Mouse (Mus musculus) megakaryocyte, embryonic 14.5 days (primary cell): Measurements from ENCODE around the gene Tnfsf10. TPM values are rescaled to one million over a fixed set of nuclear protein-coding genes. Genes with fewer than 3 reads are reported as not detected.

Source experiments
- H3K27me3 ChIP-seq: replicated peaks from 2 replicates; pipeline ENCODE3; 2012; ENCODE audit warnings: inconsistent platforms
- H3K36me3 ChIP-seq: replicated peaks from 2 replicates; pipeline ENCODE3; 2012; ENCODE audit warnings: low read length, inconsistent platforms, mixed read lengths
- H3K4me1 ChIP-seq: 2 replicates; pipeline ENCODE4 v1.6.1; 2012; ENCODE audit warnings: inconsistent platforms
- H3K4me3 ChIP-seq: replicated peaks from 2 replicates; pipeline ENCODE3; 2012; ENCODE audit warnings: moderate library complexity, mild to moderate bottlenecking, inconsistent platforms
- H3K9me3 ChIP-seq: 2 replicates; pipeline ENCODE4 v1.6.1; 2012; ENCODE audit warnings: inconsistent platforms
- FLI1 ChIP-seq: IDR thresholded peaks from 2 replicates; pipeline ENCODE4 v1.6.1; 2012; ENCODE audit warnings: low read length, inconsistent platforms, mixed read lengths
- GATA1 ChIP-seq: IDR thresholded peaks from 3 replicates; pipeline ENCODE4 v1.6.1; 2012; ENCODE audit warnings: mixed read lengths, low read length, inconsistent platforms, borderline replicate concordance
- polyA plus RNA-seq: library from polyadenylated mRNA; stranded (reverse); fragments of >175 nt; gene quantifications from 2 replicates; pipeline ENCODE4 v1.2.3, GENCODE M21; 2012; ENCODE audit warnings: low replicate concordance; ENCODE audit not compliant: insufficient read depth

The Tnfsf10 gene
- polyA plus RNA-seq, 1 experiment: 0.06 TPM

DNA sequence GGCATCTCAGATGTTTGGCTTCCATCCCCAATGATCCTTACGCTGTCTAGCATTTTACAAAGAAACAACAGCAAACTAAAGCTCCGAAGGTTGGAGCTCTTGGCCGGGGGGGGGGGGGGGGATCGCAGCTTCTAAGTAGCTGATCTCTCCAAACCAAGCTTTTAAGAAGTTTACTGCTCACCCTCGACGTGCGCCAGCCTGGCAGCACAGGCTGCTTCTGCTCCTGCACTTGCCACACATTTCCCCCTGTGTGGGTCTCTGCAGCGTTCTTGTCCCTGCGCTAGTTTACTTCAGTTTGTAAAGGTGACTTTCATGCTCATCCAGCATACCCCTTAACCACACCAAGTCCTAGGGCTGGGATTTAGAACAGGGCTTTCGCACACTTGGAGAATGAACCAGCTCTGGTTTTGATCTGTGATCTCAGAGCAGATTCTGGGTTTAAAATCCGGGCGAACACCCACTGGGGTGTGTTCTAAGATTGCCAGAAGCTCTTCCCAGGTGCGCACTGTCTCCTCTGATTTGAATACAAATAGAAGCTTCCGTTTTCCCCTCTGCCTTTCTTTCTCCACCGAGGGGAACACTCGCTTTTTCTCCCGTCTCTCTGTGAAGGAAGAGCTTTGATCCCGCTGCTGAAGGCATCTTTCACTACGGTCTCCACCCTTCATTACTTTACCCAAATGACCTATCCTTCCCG lies 53.9 kb downstream of the Tnfsf10 start:
- no peaks in the 10 kb centered on the region for H3K36me3 ChIP-seq
- H3K9me3 ChIP-seq: peaks cover 7% of the 10 kb centered on the region; the same call in 1 of the 2 replicates
- no peak for TF ChIP-seq GATA1
- no peak for TF ChIP-seq FLI1
- H3K4me3 ChIP-seq: no peak overlapping the region
- peaks cover 13% of the 10 kb centered on the region; the same call in 1 of the 2 replicates for H3K4me1 ChIP-seq
- H3K27me3 ChIP-seq: peaks cover 33% of the 10 kb centered on the region

DNA sequence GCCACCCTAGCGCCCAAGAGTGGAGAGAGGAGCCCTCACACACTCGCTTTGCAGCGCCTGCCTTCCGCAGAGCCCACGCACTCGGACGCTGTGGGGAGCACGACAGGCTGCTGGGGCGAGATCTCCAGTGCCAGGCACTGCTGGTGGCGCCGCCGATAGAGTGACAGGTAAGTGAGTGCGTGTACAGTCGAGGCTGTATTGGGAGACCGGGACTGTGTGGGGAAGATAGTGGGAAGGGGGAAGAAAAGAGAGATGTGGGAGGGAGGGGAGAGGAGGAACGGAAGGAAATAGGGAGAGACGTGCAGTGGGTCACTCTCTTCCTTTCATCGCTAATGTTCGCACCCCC lies 54.4 kb downstream of the Tnfsf10 start, which contains the start of gene Ghsr:
Ghsr (plus strand) TSS at position 76 of the 346 bp plus-strand sequence.
- no peak for TF ChIP-seq FLI1
- no peak for TF ChIP-seq GATA1

DNA sequence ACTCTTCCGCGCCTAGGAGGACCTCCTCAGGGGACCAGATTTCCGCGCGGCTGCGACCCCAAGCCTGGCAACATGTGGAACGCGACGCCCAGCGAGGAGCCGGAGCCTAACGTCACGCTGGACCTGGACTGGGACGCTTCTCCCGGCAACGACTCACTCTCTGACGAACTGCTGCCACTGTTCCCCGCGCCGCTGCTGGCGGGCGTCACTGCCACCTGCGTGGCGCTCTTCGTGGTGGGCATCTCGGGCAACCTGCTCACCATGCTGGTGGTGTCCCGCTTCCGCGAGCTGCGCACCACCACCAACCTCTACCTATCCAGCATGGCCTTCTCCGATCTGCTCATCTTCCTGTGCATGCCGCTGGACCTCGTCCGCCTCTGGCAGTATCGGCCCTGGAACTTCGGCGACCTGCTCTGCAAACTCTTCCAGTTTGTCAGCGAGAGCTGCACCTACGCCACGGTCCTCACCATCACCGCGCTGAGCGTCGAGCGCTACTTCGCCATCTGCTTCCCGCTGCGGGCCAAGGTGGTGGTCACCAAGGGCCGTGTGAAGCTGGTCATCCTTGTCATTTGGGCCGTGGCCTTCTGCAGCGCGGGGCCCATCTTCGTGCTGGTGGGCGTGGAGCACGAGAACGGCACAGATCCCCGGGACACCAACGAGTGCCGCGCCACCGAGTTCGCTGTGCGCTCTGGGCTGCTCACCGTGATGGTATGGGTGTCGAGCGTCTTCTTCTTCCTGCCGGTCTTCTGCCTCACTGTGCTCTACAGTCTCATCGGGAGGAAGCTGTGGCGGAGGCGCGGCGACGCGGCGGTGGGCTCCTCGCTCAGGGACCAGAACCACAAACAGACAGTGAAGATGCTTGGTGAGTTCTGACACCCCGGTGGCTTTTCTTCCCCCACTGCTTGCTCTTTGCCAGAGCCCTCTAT lies 55.2 kb downstream of the Tnfsf10 start:
- Histone ChIP-seq H3K27me3 (peaks cover 33% of the 10 kb centered on the region), H3K36me3 (no peaks in the 10 kb centered on the region), H3K9me3 (peaks cover 7% of the 10 kb centered on the region; the same call in 1 of the 2 replicates), H3K4me3 (peak overlapping the region; percentile 42), H3K4me1 (peaks cover 13% of the 10 kb centered on the region; the same call in 1 of the 2 replicates)
- no peak for TF ChIP-seq GATA1
- no peak for TF ChIP-seq FLI1

More for the DNA sequence above, 54.4 kb downstream of the Tnfsf10 start, which contains the start of gene Ghsr:
- Histone ChIP-seq H3K27me3 (peaks cover 33% of the 10 kb centered on the region), H3K4me3 (peak within 1 kb of the TSS; percentile 42), H3K4me1 (peaks cover 13% of the 10 kb centered on the region; the same call in 1 of the 2 replicates), H3K9me3 (peaks cover 7% of the 10 kb centered on the region; the same call in 1 of the 2 replicates), H3K36me3 (no peaks in the 10 kb centered on the region)

DNA sequence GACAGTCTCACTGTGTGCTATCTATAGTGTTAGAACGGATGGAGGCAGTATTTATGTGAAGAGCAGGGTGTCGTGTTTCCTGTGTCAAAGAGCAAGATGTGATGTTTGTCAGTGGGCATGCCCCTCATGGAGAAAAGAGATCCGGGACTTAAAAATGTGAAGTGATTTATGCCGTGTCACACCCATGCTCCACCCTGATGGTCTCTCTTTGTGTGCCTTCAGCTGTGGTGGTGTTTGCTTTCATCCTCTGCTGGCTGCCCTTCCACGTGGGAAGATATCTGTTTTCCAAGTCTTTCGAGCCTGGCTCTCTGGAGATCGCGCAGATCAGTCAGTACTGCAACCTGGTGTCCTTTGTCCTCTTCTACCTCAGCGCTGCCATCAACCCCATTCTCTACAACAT lies 57.6 kb downstream of the Tnfsf10 start:
- TF ChIP-seq FLI1 (no peak), GATA1 (no peak)
- Histone ChIP-seq H3K9me3 (peaks cover 7% of the 10 kb centered on the region; the same call in 1 of the 2 replicates), H3K4me1 (peaks cover 13% of the 10 kb centered on the region; the same call in 1 of the 2 replicates), H3K27me3 (peaks cover 33% of the 10 kb centered on the region), H3K36me3 (no peaks in the 10 kb centered on the region), H3K4me3 (no peak overlapping the region)

DNA sequence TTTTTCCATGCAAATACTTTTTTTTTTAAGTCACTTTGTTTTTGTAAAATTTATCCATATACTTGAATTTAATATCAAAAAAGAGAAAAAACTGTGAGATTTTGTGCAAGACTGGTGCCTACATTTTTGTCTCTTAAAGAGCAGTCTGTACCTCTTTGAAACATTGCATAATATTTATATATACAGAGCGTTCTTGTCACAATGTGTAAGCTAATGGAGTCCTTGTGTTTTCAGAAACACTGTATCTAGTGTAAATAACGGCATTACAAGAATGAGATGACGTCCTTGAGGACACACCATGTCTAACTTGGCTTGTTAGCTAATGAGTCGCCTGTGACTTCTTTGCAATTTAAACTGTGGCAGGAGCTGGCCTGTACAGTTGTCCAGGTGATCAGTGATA lies 61.1 kb downstream of the Tnfsf10 start:
- no peaks in the 10 kb centered on the region for H3K4me1 ChIP-seq
- no peak for TF ChIP-seq FLI1
- TF ChIP-seq GATA1: no peak
- H3K9me3 ChIP-seq: no peaks in the 10 kb centered on the region
- H3K27me3 ChIP-seq: peaks cover 4% of the 10 kb centered on the region
- H3K36me3 ChIP-seq: no peaks in the 10 kb centered on the region
- H3K4me3 ChIP-seq: no peak overlapping the region

DNA sequence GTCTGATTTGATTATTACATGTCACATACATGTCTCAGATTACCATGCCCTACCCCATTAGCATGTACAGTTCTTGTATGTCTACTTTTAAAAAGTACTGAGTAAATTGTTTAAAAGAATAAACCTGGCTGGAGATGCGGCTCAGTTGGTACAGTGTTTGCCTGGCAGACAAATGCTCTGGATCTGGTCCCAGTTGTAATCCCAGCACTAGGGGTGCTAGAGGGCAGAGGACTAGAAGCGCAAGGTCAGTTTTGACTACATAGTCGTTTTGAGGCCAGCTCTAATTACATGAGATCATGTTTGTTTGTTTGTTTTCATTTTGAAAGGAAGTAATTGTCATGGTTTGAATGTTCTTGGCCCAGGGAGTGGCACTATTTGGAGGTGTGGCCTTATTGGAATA lies 68.0 kb downstream of the Tnfsf10 start:
- no peaks in the 10 kb centered on the region for H3K36me3 ChIP-seq
- TF ChIP-seq GATA1 (no peak), FLI1 (no peak)
- H3K4me1 ChIP-seq: no peaks in the 10 kb centered on the region
- H3K27me3 ChIP-seq: no peaks in the 10 kb centered on the region
- no peaks in the 10 kb centered on the region for H3K9me3 ChIP-seq
- H3K4me3 ChIP-seq: no peak overlapping the region

DNA sequence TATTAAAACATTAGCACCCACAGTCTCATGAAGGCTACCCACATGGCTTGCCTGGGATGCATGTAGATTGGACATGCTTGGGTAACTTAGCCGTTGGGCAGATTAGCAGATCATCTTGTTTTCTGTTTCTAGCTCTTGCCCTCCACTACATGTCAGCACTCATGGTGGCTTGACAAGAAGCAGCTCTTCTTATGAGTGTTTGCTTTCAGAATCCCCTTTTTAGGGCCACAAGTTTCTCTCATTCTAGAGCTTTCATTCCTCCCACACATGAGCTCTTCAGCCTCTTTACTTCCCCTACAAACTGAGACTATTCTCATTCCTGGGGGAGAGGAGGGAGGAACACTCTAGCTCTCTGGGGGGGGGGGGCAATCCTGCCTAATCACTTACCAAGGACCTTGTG lies 73.1 kb downstream of the Tnfsf10 start:
- peaks cover 7% of the 10 kb centered on the region for H3K9me3 ChIP-seq
- TF ChIP-seq GATA1 (no peak), FLI1 (no peak)
- H3K4me3 ChIP-seq: no peak overlapping the region
- H3K27me3 ChIP-seq: no peaks in the 10 kb centered on the region
- H3K4me1 ChIP-seq: no peaks in the 10 kb centered on the region
- H3K36me3 ChIP-seq: no peaks in the 10 kb centered on the region

Other genes with a start within 250 kb of the Tnfsf10 start
- gene Ect2, start 163.2 kb upstream of the Tnfsf10 start, polyA plus RNA-seq: 0.09 and 5.1 TPM in 2 replicates
- gene Nceh1, start 134.1 kb upstream of the Tnfsf10 start, polyA plus RNA-seq: 1.8 TPM in 1 of 2 replicates, not detected in the other
- gene Ghsr, start 54.3 kb downstream of the Tnfsf10 start, polyA plus RNA-seq: 0.08 TPM in 1 of 2 replicates, not detected in the other